Mouse (Mus musculus) c-Kit-negative CD71-positive TER-119-positive erythroid progenitor cells, embryonic 14.5 days (primary cell): Measurements from ENCODE around the gene Ppp1r1c.
"Not testable (repeated sequence)": the region's sequence is repeated elsewhere in the genome, so short reads cannot be mapped to it uniquely, and the experiment has no call there.

ENCODE experiments used
- DNase-seq: peaks from one replicate; pipeline ENCODE4 v3.0.0-alpha.2; 2013; ENCODE audit warnings: low read depth, low spot score

The Ppp1r1c gene

GRCm38 (mm10) chr2:79744164-79744563 is 36.6 kb downstream of the Ppp1r1c start:
- no peak for DNase-seq

DNA sequence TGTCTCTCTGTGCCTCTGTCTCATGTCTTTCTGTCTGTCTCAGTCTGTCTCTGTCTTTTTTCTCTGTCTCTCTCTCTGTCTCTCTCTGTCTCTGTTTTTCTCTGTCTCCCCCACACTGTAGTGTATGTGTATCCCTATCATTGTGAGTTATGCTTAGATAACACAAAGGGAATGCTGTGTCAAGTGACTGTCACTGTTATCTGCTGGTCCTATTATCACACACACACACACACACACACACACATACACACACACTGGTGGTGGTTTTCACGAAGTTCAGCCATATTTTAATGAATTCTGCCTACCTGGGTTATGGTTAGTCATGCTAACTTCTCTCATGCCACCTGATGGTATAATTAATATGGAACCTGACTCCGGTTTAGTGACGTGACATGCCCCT is 44.1 kb downstream of the Ppp1r1c start:
- DNase-seq = no peak

DNA sequence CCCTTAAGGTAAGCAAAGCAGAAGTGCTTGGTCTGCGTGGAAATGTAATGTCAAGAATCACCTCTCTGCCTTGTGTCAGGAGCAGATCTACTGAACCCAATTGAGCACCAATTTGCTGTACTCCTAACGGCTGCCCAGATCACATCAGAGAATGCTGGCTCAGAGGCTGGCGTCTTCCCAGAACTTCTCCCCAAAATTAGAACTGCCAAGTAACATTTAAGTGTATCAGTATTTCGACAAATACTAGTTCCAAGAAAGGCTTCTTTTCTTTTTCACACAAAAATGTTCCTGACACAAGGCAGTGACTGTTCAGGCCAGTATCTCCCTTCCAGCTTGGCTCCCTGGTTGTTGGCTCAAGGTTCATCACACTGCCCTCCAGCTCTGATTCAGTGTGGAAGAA is 52.4 kb downstream of the Ppp1r1c start:
- no peak for DNase-seq

DNA sequence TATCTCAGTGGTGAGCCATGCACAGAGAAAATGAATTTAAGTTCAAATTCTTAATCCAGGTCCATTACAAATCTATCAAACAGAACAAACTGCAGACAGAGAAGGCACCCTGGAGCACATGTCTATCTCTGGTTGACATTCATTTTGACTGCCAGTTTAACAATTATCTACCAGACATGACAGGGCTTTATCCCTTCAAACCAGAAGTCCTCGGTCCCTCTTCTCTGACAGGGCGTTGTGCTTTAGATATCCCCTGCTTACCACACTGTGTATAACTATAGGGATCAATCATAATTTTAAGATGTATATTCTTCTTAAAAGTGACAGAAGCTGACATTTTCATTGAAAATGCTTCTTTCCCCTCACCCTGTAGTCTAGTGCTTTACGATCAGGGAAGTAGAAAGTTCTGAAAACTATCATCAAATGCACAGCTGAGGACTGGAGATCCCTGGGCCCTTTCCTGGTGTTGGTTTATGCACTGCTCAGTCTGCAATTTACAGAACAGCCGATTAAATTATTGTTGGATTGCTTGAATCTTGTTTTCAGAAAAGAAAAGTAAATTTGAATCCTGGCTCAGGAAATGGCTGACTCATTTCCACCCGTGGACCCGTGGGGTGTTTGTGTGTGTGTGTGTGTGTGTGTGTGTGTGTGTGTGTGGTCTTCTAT is 55.3 kb downstream of the Ppp1r1c start:
- DNase-seq = peak; percentile 28

- no peak for DNase-seq
Measured at GRCm38 (mm10) chr2:79765032-79765431, 57.5 kb downstream of the Ppp1r1c start.

- DNase-seq = no peak
Measured at GRCm38 (mm10) chr2:79765723-79766122, 58.1 kb downstream of the Ppp1r1c start.

- no peak for DNase-seq
Measured at GRCm38 (mm10) chr2:79768625-79769024, 61.0 kb downstream of the Ppp1r1c start.

DNA sequence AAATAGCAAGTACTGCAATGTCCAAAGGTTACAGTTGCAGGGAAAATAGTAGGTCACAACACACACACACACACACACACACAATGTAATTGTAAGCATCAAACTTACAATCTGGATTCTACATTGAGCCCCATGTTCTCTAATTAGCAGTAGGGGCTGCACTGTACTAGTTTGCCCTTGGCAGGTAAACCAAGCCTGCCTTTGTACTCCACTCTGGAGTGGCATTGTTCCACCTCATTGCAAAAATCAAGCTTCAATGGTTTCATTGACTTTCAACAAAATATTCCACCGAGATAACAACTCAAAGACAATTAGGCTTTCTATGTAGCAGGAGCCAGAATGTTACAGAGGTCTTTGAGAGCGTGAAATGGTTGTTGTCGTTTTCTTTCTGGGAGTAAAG is 62.7 kb downstream of the Ppp1r1c start:
- no peak for DNase-seq

GRCm38 (mm10) chr2:79774372-79774771 is 66.8 kb downstream of the Ppp1r1c start:
- peak; percentile 46 for DNase-seq

GRCm38 (mm10) chr2:79777801-79778200 is 70.2 kb downstream of the Ppp1r1c start:
- DNase-seq = no peak

GRCm38 (mm10) chr2:79780772-79781171 is 73.2 kb downstream of the Ppp1r1c start:
- DNase-seq = no peak

- no peak for DNase-seq
Measured at GRCm38 (mm10) chr2:79785541-79786134, 78.1 kb downstream of the Ppp1r1c start.

GRCm38 (mm10) chr2:79786467-79786866 is 78.9 kb downstream of the Ppp1r1c start:
- no peak for DNase-seq

DNA sequence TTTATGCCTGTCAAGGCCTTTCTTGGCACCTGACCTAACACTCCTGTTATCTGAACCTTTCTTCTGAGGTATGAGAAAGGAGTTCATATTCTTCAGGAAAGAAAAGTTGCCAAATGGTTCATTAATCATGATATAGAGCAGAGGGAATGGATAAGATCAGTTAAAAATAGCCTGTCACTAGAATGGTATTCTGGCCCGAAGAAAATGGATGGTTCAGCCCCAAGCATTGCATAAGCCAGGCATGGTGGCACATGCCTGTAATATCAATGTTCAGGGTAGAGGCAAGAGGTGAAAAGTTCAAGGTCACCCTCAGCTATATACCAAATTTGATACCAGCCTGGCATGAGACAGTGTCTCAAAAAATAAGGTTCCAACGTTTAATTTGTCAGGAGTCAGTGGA is 85.6 kb downstream of the Ppp1r1c start:
- no peak for DNase-seq

GRCm38 (mm10) chr2:79797444-79797843 is 89.9 kb downstream of the Ppp1r1c start:
- no peak for DNase-seq

- DNase-seq = no peak
Measured at GRCm38 (mm10) chr2:79798627-79799026, 91.0 kb downstream of the Ppp1r1c start.

- no peak for DNase-seq
Measured at GRCm38 (mm10) chr2:79815708-79816484, 108.3 kb downstream of the Ppp1r1c start.

DNA sequence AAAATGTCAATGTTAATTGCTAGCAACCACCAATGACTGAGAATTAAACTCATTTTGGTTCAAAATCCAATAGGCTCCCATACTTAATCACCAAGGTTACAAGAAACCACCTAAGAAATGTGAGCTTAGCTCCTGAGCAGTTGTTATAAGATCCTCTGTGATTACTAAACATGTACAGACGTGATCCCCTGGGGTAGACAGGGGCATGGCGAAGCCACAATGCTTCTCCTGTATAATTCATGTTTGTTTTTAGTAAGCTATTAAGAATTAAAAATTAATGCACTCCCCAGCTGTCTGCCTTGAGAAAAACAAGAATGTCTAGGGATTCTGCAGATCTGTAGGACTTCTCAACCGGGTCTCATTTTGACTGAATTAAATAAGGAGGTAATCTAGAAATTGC is 112.0 kb downstream of the Ppp1r1c start:
- no peak for DNase-seq

GRCm38 (mm10) chr2:79825853-79826252 is 118.3 kb downstream of the Ppp1r1c start:
- no peak for DNase-seq

GRCm38 (mm10) chr2:79839090-79839489 is 131.5 kb downstream of the Ppp1r1c start:
- DNase-seq = no peak

GRCm38 (mm10) chr2:79839513-79839912 is 131.9 kb downstream of the Ppp1r1c start:
- no peak for DNase-seq

GRCm38 (mm10) chr2:79847396-79847795 is 139.8 kb downstream of the Ppp1r1c start:
- DNase-seq = not testable (repeated sequence)

DNA sequence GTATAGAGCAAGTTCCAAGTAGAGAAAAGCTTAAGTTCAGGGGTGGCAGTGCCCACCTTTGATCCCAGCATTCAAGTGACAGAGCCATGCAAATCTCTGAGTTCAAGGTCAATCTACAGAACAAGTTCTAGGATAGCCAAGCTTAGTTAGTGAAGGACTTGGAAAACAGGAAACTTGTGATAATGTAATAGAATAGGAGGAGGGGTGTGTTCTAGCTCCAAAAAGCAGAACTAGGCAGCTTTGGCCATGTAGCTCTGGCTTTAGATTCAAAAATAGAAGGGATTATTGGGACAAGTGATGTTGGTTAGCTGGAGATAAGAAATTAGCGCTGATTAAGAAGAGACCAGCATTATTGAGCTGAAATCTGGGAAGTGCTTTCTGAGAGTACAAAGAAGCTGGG is 149.3 kb downstream of the Ppp1r1c start:
- no peak for DNase-seq
